Mouse (Mus musculus) stomach, embryonic 16.5 days (tissue): ENCODE data around the gene Mybbp1a. TPM values are rescaled to one million over a fixed set of nuclear protein-coding genes. Genes with fewer than 3 reads are reported as not detected.

Experiments
- ATAC-seq: fragments of 200-750 bp; cut with Nextera tagmentation; 2 replicates; pipeline ENCODE4 v1.8.0; 2017; ENCODE audit warnings: moderate number of reproducible peaks, moderate TSS enrichment; ENCODE audit not compliant: insufficient read depth, low FRiP score
- H3K27ac ChIP-seq: fragments of 300-500 bp; sonication (generic); 2 replicates; pipeline ENCODE4 v1.5.1; 2014; ENCODE audit warnings: low read length
- H3K27me3 ChIP-seq: fragments of 300-500 bp; sonication (generic); 2 replicates; pipeline ENCODE4 v1.6.1; 2014; ENCODE audit warnings: low read length, control low read depth, mixed read lengths; ENCODE audit not compliant: control insufficient read depth, insufficient read depth
- H3K36me3 ChIP-seq: fragments of 300-500 bp; sonication (generic); 2 replicates; pipeline ENCODE4 v1.6.1; 2014; ENCODE audit warnings: low read length; ENCODE audit not compliant: control insufficient read depth, insufficient read depth
- H3K4me1 ChIP-seq: fragments of 300-500 bp; sonication (generic); 2 replicates; pipeline ENCODE4 v1.6.1; 2014; ENCODE audit warnings: low read length, control low read depth, mixed read lengths; ENCODE audit not compliant: control insufficient read depth, insufficient read depth
- H3K4me2 ChIP-seq: fragments of 300-500 bp; sonication (generic); 2 replicates; pipeline ENCODE4 v1.6.1; 2014; ENCODE audit warnings: low read depth, low read length, mixed read lengths
- H3K4me3 ChIP-seq: fragments of 300-500 bp; sonication (generic); replicated peaks from 2 replicates; pipeline ENCODE4 v1.5.1; 2014; ENCODE audit warnings: mild to moderate bottlenecking, low read length
- H3K9ac ChIP-seq: fragments of 300-500 bp; sonication (generic); 2 replicates; pipeline ENCODE4 v1.6.1; 2014; ENCODE audit warnings: low read length
- H3K9me3 ChIP-seq: fragments of 300-500 bp; sonication (generic); replicated peaks from 2 replicates; pipeline ENCODE4 v1.6.1; 2016; ENCODE audit warnings: low read length, control low read depth; ENCODE audit not compliant: control insufficient read depth
- WGBS: fragments of 180-500 bp; shearing (Covaris S2); extraction: QIAGEN DNeasy Blood & Tissue Kit; methylation state at CpG from one replicate; pipeline ENCODE4 v1.1.7; 2014; 5-methylcytosine and 5-hydroxymethylcytosine counted together
- polyA plus RNA-seq: library from polyadenylated mRNA; unstranded; fragments of >200 nt; fragmentation: Nextera tagmentation; extraction: Ambion mirVana; gene quantifications from 2 replicates; pipeline ENCODE4 v1.2.1, GENCODE M21; 2015

Gene Mybbp1a
- polyA plus RNA-seq, 1 experiment from 2014 or later, result 117 TPM

- no peak overlapping the region for H3K4me3 ChIP-seq
- no peaks in the 10 kb centered on the region for H3K9me3 ChIP-seq
- WGBS, result 65% methylated on average over 1 of the region's 1 CpGs
- H3K36me3 ChIP-seq, result no peaks in the 10 kb centered on the region
- H3K27me3 ChIP-seq, result no peaks in the 10 kb centered on the region
- ATAC-seq, result no peak
- no peak overlapping the region for H3K27ac ChIP-seq
- H3K4me1 ChIP-seq, result 0 out of 2 replicates have a peak, but pooled peaks cover 5% of the 10 kb centered on the region
- no peak overlapping the region for H3K9ac ChIP-seq
- H3K4me2 ChIP-seq, result no peak overlapping the region
Measured at GRCm38 (mm10) chr11:72496775-72497174, 55.6 kb downstream of the Mybbp1a start.

GRCm38 (mm10) chr11:72497367-72497766, 56.2 kb downstream of the Mybbp1a start:
- Histone ChIP-seq H3K4me2 (no peak overlapping the region), H3K27ac (no peak overlapping the region), H3K9ac (no peak overlapping the region), H3K36me3 (no peaks in the 10 kb centered on the region), H3K4me3 (no peak overlapping the region), H3K9me3 (no peaks in the 10 kb centered on the region), H3K27me3 (no peaks in the 10 kb centered on the region), H3K4me1 (0 out of 2 replicates have a peak, but pooled peaks cover 5% of the 10 kb centered on the region)
- WGBS, result 24% methylated on average over 4 of the region's 4 CpGs
- ATAC-seq, result no peak

- Histone ChIP-seq H3K27me3 (no peaks in the 10 kb centered on the region), H3K4me3 (no peak overlapping the region), H3K4me2 (no peak overlapping the region), H3K4me1 (0 out of 2 replicates have a peak, but pooled peaks cover 5% of the 10 kb centered on the region), H3K9ac (no peak overlapping the region), H3K27ac (no peak overlapping the region), H3K9me3 (no peaks in the 10 kb centered on the region), H3K36me3 (no peaks in the 10 kb centered on the region)
- ATAC-seq, result no peak
- 85% methylated on average over 4 of the region's 4 CpGs for WGBS
Measured at GRCm38 (mm10) chr11:72500139-72500538, 59.0 kb downstream of the Mybbp1a start.

Other genes starting within 250 kb of the Mybbp1a start
- 0.20 and 0.23 TPM in 2 replicates for gene Gm43951, start 234.5 kb upstream of the Mybbp1a start, polyA plus RNA-seq
- 9.4 TPM in 2 replicates for gene 4933427D14Rik, start 233.9 kb upstream of the Mybbp1a start, polyA plus RNA-seq
- 234 and 235 TPM in 2 replicates for gene Txndc17, start 233.8 kb upstream of the Mybbp1a start, polyA plus RNA-seq
- 32.6 and 34.1 TPM in 2 replicates for gene Med31, start 225.8 kb upstream of the Mybbp1a start, polyA plus RNA-seq
- 0.07 and 0.17 TPM in 2 replicates for gene Slc13a5, start 174.1 kb upstream of the Mybbp1a start, polyA plus RNA-seq
- 4.3 and 6.1 TPM in 2 replicates for gene Xaf1, start 139.7 kb upstream of the Mybbp1a start, polyA plus RNA-seq
- gene Fbxo39, start 126.9 kb upstream of the Mybbp1a start, polyA plus RNA-seq, result not detected in 2 replicates
- 0.18 and 0.59 TPM in 2 replicates for gene Tekt1, start 78.9 kb upstream of the Mybbp1a start, polyA plus RNA-seq
- 44.0 and 46.2 TPM in 2 replicates for gene Smtnl2, start 29.6 kb upstream of the Mybbp1a start, polyA plus RNA-seq
- gene Ggt6, start 5.8 kb upstream of the Mybbp1a start, polyA plus RNA-seq, result 8.1 and 8.9 TPM in 2 replicates
- 5.7 and 7.3 TPM in 2 replicates for gene Spns2, start 48.5 kb downstream of the Mybbp1a start, polyA plus RNA-seq
- gene Spns3, start 109.2 kb downstream of the Mybbp1a start, polyA plus RNA-seq, result 1.3 and 1.6 TPM in 2 replicates
- gene Ube2g1, start 165.9 kb downstream of the Mybbp1a start, polyA plus RNA-seq, result 57.5 and 62.7 TPM in 2 replicates
- gene Ankfy1, start 248.7 kb downstream of the Mybbp1a start, polyA plus RNA-seq, result 27.2 and 28.8 TPM in 2 replicates